Mouse (Mus musculus): ENCODE measurements around the gene Fgfr2.

GRCm38 (mm10) chr7:132540597-132540996 lies 582.6 kb downstream of the Fgfr2 start:
- TF ChIP-seq CTCF (IDR thresholded peaks at IDR 0.05; ENCODE audit: borderline replicate concordance, extremely low read depth, insufficient read depth, insufficient read length) (no peak), POLR2A (IDR thresholded peaks at IDR 0.05; ENCODE audit: borderline replicate concordance, extremely low read depth, insufficient read depth, insufficient read length, poor library complexity, severe bottlenecking) (no peak)

Data from brain, embryonic 14.5 days (tissue).